Mouse (Mus musculus): ENCODE data around the gene Sec13. TPM values are rescaled to one million over a fixed set of nuclear protein-coding genes. Genes with fewer than 3 reads are reported as not detected.

Sec13 gene
- polyA plus RNA-seq, 1 experiment from 2014 or later, result 160 TPM

DNA sequence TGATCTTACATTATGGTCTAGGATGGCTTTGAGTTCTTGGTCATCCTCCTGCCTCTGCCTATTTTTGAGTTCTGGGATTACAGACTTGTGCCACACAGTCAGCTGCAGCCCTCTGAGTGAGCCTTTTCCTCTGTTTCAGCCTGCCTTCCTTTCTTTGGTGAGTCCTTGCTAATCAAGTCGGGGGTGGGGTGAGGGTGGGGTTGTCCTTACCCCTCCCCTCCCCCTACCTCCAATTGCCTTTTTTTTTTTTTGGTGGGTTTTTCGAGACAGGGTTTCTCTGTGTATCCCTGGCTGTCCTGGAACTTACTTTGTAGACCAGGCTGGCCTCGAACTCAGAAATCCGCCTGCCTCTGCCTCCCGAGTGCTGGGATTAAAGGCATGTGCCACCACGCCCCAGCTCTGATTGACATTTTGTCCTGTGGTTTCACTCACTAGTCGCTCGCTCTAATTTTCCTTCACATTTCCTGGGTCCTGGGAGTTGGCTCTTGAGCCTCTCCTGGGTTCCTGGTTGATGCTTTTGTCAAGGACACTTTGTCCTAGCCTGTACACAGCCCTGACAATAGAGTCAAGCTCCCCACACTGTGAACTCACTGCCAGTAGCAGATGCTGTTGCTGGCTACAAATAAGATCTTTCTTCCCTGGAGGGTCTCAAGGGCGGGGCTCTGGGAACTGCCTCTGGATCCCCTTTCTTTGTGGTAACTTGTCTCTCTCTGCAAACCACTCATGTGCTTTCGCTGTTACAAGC, 57.3 kb downstream of the Sec13 start:
- Histone ChIP-seq H3K4me3 (no peak overlapping the region), H3K9ac (no peak overlapping the region), H3K27ac (no peak overlapping the region), H3K27me3 (no peaks in the 10 kb centered on the region), H3K4me2 (no peak overlapping the region), H3K36me3 (no peaks in the 10 kb centered on the region), H3K9me3 (replicated peaks) (no peaks in the 10 kb centered on the region), H3K4me1 (replicated peaks) (peaks cover 6% of the 10 kb centered on the region)
- WGBS, result 81% methylated on average over 10 of the region's 10 CpGs
- ATAC-seq (replicated peaks; ENCODE audit: insufficient number of reproducible peaks, insufficient read depth, low FRiP score, low read depth), result no peak

DNA sequence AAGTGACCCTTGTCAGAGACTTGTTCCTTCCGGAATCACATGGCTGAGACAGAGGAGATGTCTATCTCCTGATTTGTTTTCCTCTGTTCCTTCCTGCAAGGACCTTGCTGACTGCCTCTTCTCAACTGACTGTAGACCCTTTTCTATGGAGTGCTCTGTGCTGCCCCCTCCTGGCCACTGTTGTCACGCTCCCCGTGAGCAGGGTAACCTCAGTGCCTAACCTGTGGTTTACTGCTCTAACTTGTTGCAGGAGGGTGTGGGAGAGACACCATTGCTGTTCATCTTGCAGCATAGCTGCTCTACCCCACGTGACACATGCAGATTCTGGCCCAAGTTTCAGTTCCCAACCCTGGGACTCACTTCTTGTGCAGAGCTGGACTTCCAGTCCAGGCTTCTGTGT, 59.3 kb downstream of the Sec13 start:
- Histone ChIP-seq H3K4me3 (no peak overlapping the region), H3K9ac (no peak overlapping the region), H3K4me1 (replicated peaks) (no peaks in the 10 kb centered on the region), H3K4me2 (no peak overlapping the region), H3K27me3 (no peaks in the 10 kb centered on the region), H3K9me3 (replicated peaks) (no peaks in the 10 kb centered on the region), H3K36me3 (no peaks in the 10 kb centered on the region), H3K27ac (no peak overlapping the region)
- 0 out of 2 replicates have a peak, but pooled peaks have one; percentile 65 for ATAC-seq (replicated peaks; ENCODE audit: insufficient number of reproducible peaks, insufficient read depth, low FRiP score, low read depth)
- WGBS, result 15% methylated on average over 4 of the region's 4 CpGs

DNA sequence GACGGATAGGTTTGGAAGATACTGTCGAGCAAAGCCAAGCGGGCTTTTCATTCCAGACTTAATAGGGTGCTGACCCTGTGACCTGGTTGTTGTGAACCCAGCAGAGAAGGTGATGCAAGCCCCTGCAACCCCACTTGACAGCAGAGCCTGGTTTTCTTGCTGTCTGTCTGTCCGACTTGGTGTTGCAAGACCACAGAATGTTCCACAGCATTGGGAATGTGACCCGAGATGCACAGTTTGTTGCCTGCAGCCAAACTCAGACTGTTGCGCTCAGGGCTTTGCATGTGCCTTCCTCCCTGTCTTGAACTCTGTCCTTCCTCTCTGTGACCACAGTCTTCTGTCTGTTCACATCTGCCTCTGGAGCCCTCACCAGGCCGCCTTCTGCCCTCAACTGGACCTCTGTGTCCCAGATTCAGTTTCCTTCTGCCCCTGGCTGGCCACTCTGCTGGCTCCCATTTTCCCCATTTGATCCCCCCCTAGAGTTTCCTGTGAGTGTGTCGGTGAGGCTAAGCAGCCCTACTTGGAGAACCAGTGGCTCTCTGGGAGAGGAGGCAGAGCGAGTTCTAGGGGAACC, 60.5 kb downstream of the Sec13 start:
- Histone ChIP-seq H3K4me1 (replicated peaks) (no peaks in the 10 kb centered on the region), H3K27me3 (no peaks in the 10 kb centered on the region), H3K36me3 (no peaks in the 10 kb centered on the region), H3K9ac (no peak overlapping the region), H3K4me3 (no peak overlapping the region), H3K4me2 (no peak overlapping the region), H3K27ac (no peak overlapping the region), H3K9me3 (replicated peaks) (no peaks in the 10 kb centered on the region)
- WGBS, result 76% methylated on average over 9 of the region's 9 CpGs
- no peak for ATAC-seq (replicated peaks; ENCODE audit: insufficient number of reproducible peaks, insufficient read depth, low FRiP score, low read depth)

DNA sequence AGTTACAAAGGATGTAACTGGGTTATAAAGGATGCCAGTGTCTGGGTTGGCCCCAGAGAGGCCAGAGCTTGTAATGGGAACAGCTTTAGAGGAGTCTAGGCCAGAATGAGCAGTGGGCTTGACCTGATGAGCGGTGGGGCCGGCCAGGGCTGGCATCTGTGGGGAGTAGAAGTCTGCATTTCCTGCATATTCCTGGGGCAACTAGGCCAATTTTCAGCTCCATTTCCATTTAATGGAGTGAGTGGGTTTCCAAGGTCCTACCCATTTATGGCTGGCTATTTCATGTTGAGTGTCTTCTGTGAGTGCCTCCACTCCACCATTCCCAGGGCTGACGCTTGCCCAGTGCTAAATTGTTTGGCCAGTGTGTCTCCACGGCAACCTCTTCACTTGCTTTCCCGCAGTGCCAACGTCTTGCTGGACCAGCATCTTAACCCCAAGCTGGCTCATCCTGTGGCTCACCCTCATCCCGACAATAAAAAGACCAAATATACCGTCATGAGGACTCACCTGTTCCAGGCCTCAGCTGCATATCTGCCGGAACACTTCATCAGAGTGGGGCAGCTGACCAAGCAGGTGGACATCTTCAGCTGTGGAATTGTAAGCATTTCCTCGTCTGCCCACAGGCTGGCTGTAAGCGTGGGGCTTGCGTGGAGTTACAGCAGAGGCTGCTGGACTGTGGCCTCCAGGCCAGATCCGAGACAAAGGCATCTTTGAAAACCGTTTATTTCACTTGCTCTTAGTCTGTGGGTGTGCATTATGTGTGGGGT, 62.1 kb downstream of the Sec13 start:
- H3K36me3 ChIP-seq, result no peaks in the 10 kb centered on the region
- no peak overlapping the region for H3K9ac ChIP-seq
- H3K27me3 ChIP-seq, result no peaks in the 10 kb centered on the region
- no peaks in the 10 kb centered on the region for H3K9me3 ChIP-seq (replicated peaks)
- ATAC-seq (replicated peaks; ENCODE audit: insufficient number of reproducible peaks, insufficient read depth, low FRiP score, low read depth), result no peak
- H3K4me3 ChIP-seq, result no peak overlapping the region
- WGBS, result 81% methylated on average over 14 of the region's 14 CpGs
- H3K4me1 ChIP-seq (replicated peaks), result no peaks in the 10 kb centered on the region
- no peak overlapping the region for H3K4me2 ChIP-seq
- no peak overlapping the region for H3K27ac ChIP-seq

Small RNA genes within 50 kb of the gene (microRNA-seq; reads per million reads assigned to microRNA genes)
- 1.5 reads per million for gene Mir7042

Other genes starting within 250 kb of the Sec13 start
- gene Prrt3, start 238.8 kb downstream of the Sec13 start, polyA plus RNA-seq (2015; fragmentation: Nextera tagmentation; extraction: Ambion mirVana), result 0.18 and 0.33 TPM in 2 replicates
- 84.7 and 90.0 TPM in 2 replicates for gene Emc3, start 209.1 kb downstream of the Sec13 start, polyA plus RNA-seq (2015; fragmentation: Nextera tagmentation; extraction: Ambion mirVana)
- gene Fancd2, start 209.1 kb downstream of the Sec13 start, polyA plus RNA-seq (2015; fragmentation: Nextera tagmentation; extraction: Ambion mirVana), result 7.8 and 7.9 TPM in 2 replicates
- gene Fancd2os, start 140.0 kb downstream of the Sec13 start, polyA plus RNA-seq (2015; fragmentation: Nextera tagmentation; extraction: Ambion mirVana), result 0.15 TPM in 1 of 2 replicates, not detected in the other
- gene Brk1, start 136.0 kb downstream of the Sec13 start, polyA plus RNA-seq (2015; fragmentation: Nextera tagmentation; extraction: Ambion mirVana), result 159 and 162 TPM in 2 replicates
- 25.6 and 31.0 TPM in 2 replicates for gene Vhl, start 116.8 kb downstream of the Sec13 start, polyA plus RNA-seq (2015; fragmentation: Nextera tagmentation; extraction: Ambion mirVana)
- 4.7 and 5.6 TPM in 2 replicates for gene Irak2, start 102.3 kb downstream of the Sec13 start, polyA plus RNA-seq (2015; fragmentation: Nextera tagmentation; extraction: Ambion mirVana)
- gene Tatdn2, start 43.7 kb downstream of the Sec13 start, polyA plus RNA-seq (2015; fragmentation: Nextera tagmentation; extraction: Ambion mirVana), result 0.77 and 0.85 TPM in 2 replicates
- 0.30 TPM in 1 of 2 replicates, not detected in the other for gene Ghrl, start 20.9 kb downstream of the Sec13 start, polyA plus RNA-seq (2015; fragmentation: Nextera tagmentation; extraction: Ambion mirVana)

Measured in heart, embryonic 15.5 days (tissue).